Mouse (Mus musculus) lung, adult 2 months (tissue): Measurements from ENCODE around the gene Gm28041.

Experiments
- CTCF ChIP-seq: fragments of 200-500 bp; IDR thresholded peaks from 2 replicates; pipeline ENCODE4 v1.5.1; 2011; ENCODE audit warnings: mild to moderate bottlenecking, low read length, control low read depth; ENCODE audit not compliant: insufficient read depth
- POLR2A ChIP-seq: fragments of 200-500 bp; IDR thresholded peaks from 2 replicates; pipeline ENCODE4 v1.6.1; 2011; ENCODE audit warnings: low read depth, mild to moderate bottlenecking, control low read depth, low read length, borderline replicate concordance; ENCODE audit errors: extremely low read depth

DNA sequence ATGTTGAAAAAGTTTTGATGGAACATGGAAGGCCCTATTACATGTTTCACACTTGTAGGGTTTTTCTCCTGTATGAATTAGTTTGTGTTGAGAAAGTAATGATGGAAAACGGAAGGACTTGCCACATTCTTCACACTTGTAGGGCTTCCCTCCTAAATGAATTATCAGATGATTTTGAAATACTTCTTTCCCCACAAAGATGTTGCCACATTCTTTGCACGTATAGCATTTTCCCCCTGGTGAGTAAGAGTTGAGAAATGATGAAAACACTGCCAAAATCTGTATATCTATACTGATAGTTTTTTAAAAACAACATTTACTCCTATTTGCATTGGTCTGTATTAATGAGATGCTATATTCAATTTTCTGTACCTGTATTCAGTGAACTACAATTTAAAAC is 32.1 kb downstream of the Gm28041 start:
- TF ChIP-seq CTCF (no peak), POLR2A (no peak)
